Mouse (Mus musculus): Measurements from ENCODE around the gene Tnrc6a.
A peak's percentile ranks its signal among the peaks of the same experiment; 100 is the strongest.

Gene Tnrc6a

GRCm38 (mm10) chr7:123126056-123126455 lies 2.4 kb downstream of the Tnrc6a start:
- no peak for DNase-seq

DNA sequence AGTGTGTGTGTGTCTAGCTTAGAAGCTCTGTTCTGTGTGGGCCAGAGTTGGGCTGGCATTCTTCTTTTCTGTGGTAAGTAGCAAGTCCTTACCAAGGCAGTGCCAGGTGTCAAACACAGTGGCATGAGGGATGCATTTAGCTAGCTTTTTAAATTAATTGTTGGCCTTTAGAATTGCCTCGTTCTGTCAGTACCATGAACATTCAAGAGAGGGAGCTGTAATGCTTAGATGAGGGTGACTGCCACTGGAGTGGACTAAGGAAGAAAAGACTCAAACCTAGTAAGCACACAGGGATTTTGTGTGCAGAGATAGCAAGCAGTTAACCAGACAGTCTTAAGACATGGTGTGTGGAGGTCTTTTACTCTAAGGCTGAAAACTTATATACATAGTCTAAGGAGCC lies 3.6 kb downstream of the Tnrc6a start:
- no peak for DNase-seq

DNA sequence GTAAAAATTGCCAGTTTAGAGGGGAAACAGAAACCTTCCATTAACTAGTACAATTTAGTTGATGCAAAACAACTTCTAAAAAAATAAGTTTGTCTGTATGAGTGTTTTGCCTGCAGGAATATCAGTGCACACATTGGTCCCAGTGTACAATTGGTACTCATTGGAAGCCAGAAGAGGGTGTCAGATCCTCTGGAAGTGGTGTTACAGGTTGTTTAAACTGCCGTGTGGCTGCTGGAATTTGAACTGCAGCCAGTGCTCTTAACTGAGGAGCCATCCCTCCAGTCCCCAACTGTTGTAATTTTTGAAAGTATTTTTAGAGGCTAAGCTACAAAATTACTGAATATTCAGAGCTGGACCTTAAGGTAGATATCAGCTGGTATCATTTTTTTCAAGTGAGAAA lies 4.3 kb downstream of the Tnrc6a start:
- no peak for DNase-seq

DNA sequence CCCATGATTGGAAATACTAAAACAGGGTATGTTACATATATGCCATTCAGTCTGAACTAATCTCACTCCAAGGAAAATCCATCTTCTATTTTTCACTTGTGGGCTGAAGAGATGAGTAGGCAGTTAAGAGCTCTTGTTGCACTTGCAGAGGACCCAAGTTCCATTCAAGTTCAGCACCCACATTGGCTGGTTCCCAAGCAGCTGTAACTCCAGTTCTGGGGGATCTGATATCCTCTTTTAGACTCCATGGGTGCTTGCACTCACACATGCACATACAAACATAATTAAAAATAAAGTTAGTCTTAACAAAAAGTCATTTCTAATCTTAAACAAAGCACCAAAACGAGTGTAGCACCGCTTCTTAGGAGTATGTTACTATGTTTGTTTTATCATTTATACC lies 5.4 kb downstream of the Tnrc6a start:
- DNase-seq, result no peak

DNA sequence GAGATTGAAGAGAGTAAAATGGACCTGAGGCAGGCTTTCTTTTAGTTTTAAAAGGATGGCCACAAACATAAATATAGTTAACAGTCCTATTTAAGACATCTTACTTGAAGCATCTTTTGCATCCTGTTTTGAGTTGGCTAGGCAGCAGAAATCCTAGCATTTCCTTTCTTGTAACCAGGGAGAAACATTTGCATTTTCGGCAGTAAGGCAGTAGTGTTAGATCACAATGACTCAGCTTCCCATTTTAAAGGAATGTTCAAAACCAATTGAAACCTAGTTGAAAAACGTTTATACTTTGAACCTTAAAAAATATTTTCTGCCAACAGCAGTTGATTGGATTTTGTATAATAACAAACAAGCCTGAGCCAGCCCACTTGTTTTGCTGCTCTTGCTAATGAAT lies 6.5 kb downstream of the Tnrc6a start:
- DNase-seq, result no peak

DNA sequence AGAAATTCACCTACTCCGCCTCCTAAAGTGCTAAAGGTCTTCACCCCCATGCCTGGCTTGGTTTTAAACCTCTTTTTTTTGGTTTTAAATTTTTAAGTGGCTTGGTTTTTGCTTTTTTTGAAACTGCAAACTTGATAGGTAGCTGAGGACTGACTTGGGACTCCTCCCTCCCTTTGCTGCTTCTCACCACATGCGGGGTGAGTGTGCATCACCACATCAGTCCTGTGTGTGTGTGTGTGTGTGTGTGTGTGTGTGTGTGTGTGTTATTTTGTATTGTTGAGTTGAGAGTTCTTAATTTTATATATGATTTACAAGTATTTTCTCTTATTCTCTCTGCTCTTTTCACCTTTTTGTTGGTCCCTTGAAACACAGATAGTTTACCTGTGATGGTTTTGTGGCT lies 8.7 kb downstream of the Tnrc6a start:
- DNase-seq, result no peak

DNA sequence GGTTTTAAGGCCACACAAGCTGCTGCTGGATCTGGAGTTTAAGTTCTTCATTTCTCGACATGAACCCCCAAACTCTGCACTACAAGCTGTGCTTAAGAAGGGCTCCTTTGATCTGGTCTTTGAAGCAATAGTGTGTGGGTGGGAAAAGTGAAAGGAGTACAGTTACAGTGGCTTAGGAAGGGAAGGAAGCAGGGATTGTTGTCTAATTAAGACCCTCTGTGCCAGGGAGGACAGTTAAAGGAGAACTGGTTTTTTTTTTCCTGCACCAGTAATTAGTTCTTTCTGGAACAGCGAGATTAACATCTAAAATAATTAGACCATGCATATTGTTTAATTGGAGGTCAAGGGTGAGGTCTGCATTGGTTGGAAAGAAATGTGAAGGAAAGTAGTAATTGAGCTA lies 11.2 kb downstream of the Tnrc6a start:
- DNase-seq, result no peak

DNA sequence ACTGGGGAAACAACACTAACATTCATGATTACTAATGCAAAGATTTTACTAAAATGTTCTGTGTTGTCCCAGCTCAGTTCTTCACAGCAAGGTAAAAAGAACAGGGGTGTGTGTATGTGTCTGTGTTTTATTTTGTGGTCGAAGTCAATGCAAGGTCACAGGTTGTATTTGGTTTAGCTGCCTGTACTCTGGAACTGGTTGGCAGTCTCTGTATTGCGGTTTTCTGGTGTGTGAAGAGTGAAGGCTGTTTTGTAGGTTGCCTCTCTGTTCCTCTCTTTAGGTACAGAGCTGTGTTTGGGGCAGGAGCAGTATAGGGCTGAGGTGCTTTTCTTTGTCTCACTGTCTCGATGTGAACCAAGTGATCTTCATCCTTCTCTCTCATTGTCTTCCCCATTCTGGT lies 12.0 kb downstream of the Tnrc6a start:
- no peak for DNase-seq

GRCm38 (mm10) chr7:123138001-123138400 lies 14.3 kb downstream of the Tnrc6a start:
- no peak for DNase-seq

DNA sequence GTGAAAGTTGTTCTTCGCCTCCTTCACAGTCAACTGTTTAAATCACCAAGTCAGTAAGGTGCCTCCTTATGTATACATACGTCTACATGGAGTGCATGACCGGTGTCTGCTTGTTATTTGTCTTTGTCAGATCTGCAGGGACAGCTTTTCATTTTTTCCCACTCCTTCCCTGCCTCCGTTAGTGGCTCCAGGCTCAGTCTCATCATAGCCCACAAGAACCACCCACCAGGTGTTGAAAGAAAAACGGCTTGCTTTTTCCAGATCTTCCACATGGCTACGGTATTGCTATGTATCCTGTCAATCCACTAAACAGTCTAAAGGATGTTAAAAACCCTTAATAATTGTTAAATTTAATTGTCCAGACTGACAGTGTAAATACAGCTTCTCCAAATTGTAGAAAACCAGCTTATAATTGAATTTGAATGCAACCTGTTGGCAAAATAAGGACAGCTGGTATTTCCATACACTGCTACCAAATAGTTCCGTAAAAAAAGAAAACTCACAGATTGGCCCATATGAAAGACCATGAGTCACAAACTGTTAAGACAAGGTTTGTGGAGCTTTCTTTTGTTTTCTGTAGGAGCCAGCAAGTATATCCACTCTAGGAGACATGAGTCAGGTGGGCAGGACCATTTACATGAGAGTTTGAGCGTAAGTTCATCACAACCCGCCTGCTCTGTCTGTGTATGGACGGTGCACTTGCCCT lies 22.6 kb downstream of the Tnrc6a start:
- DNase-seq, result no peak

DNA sequence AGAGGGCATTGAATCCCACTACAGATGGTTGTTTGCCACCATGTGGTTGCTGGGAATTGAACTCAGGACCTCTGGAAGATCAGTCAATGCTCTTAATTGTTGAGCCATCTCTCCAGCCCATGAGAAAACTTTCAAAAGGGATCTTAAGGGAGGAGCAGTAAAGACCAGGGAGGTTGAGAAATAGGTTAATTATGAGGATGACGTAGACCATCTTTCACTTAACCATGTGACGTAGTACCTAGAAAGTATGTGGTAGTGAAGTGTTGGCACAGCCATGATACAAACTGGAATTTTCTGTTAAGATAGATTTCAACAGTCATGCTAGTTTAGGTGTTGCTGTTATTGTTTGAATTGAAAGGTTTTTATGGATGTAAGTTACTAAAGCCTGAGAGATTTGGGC lies 24.1 kb downstream of the Tnrc6a start:
- no peak for DNase-seq

- no peak for DNase-seq
Observed at GRCm38 (mm10) chr7:123148935-123149334, 25.2 kb downstream of the Tnrc6a start.

DNA sequence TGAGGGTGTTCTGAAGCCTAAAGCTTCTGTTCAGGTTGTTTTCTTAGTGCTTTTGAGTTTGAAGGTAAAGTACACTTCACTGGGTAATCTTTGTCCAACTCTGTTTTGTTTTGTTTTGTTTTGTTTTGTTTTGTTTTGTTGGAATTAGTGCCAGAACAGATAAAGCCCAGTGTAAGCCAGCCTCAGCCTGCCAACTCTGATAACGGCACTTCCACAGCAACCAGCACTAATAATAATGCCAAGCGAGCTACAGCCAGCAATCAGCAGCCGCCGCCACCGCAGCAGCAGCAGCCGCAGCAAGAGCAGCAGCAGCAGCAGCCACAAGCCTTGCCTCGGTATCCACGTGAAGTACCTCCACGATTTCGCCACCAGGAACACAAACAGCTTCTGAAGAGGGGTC lies 38.7 kb downstream of the Tnrc6a start:
- no peak for DNase-seq

DNA sequence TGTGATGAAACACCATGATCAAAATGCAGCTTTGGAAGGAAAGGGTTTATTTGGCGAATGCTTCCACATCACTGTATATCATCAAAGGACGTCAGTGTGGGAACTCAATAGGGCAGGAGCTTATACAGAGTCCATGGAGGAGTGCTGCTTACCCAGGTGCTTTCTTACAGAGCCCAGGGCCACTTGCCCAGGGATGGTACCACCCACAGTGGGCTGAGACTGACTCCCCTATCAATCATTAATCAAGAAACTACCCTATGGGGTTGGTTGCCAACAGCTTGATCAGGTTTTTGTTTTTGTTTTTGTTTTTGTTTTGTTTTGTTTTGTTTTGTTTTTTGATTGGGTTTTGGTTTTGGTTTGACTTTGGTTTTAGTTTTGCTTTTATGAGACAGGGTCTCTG lies 43.8 kb downstream of the Tnrc6a start:
- no peak for DNase-seq

DNA sequence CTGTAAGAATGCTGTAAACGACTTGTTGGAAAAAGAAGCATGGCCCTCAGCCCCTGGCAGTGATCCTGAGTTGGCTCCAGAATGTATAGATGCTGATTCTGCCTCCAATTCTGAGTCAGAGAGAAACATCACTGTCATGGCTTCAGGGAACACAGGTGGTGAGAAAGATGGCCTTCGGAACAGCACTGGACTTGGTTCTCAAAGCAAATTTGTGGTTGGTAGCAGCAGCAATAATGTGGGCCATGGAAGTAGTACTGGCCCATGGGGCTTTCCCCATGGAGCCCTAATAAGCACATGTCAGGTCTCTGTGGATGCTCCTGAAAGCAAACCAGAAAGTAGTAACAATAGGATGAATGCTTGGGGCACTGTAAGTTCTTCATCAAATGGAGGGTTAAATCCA lies 45.9 kb downstream of the Tnrc6a start:
- DNase-seq, result no peak

DNA sequence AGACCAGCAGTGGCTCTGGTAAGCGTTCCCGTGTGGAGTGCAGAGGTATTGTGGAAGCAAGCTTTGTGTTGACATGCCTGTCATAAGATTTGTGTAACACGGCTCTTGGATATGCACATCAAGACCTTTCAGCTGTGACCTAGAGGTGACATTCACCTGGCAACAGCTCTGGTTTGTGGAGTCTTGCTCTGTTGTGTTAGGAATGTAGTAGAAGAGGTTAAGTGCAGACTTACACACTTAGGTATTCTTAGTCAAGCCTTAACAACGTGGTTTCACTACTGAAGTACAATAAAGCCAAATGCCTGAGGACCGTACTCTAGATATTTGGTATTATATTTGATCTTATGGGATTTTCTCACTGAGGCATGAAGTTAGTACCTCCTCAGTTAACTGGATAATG lies 48.4 kb downstream of the Tnrc6a start:
- DNase-seq, result no peak

- no peak for DNase-seq
Observed at GRCm38 (mm10) chr7:123177215-123177614, 53.5 kb downstream of the Tnrc6a start.

DNA sequence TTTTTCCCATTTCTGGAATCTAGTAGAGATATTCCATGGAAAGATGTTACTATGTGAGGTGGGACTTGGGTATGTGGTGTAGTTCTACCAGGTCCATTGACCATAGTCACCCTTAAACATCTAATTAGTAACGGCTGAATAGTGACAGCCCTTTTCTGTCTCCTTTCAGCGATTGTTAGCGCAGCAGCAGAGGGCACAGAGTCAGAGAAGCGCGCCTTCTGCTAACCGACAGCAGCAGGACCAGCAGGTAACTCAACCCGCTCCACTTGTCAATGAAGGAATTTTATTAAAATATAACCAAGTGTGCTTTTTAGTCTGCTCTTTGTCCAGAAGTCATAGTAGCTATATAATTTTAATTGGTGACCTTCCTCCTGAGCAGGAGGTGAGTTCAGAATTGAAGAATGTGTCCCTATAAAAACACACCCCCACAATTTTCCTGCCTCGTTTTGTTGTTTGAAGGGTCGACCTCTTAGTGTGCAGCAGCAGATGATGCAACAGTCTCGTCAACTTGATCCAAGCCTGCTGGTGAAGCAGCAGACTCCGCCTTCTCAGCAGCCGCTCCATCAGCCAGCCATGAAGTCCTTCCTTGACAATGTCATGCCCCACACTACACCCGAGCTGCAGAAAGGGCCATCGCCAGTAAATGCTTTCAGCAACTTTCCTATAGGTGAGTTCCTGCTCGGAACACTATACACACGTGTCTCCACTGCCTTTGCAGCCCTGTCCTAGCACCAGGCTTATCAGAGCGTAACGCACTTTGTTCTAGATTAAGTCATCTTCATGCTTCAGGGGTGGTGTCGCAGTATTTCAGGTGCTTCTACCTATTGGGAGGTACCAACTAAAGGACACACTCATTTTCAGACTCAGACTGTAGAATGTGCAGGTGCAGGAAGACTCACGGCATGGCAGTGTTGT lies 58.4 kb downstream of the Tnrc6a start:
- peak; percentile 59 for DNase-seq

DNA sequence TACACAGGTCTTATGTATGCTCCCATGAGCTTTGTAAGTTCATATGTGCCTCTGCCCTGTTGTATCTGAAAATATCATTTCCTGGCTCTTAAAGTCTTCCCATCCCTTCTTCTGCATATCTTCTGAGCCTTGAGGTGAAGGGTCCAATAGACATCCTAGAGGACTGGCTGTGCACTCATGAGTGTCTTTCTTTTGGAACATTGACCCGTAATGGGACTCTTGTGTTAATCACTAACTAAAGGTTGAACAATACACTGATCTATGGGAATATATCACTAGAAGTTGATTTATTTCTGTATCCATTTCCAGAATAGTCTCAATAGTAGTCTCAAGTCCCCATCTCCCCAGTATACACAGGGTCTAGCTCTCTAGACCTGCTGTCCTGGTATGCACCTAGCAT lies 61.2 kb downstream of the Tnrc6a start:
- peak; percentile 48 for DNase-seq

DNA sequence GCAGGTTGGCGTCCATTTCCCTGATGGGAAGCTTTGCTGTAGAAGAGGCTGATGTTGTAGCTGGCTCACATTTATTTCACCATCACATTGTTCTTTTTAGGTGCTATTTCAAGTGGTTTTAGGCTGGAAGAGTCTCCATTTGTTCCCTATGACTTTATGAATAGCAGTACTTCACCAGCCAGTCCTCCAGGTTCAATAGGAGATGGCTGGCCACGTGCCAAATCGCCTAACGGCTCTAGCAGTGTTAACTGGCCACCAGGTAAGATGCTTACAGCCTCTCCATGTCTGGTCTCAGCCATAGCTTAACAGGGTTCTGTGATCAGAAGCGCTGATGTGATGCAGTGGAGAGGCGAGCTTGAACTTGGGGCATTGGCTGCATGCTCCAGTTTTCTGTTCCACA lies 62.8 kb downstream of the Tnrc6a start:
- no peak for DNase-seq

DNA sequence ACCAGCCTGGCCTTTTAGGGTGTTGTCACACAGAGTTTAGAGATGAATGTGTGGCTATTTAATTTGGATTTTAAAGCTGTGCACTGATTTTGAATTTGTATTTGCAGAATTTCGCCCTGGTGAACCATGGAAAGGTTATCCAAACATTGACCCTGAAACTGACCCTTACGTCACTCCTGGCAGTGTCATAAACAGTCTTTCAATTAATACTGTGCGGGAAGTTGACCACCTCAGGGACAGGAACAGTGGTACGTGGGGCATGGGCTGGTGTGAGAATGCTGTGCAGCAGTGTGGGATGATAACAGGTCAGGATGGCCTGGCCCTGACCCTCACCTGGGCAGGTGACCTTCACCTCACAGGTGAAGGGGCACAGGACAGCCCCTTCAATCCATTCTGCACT lies 63.6 kb downstream of the Tnrc6a start:
- no peak for DNase-seq

- DNase-seq, result no peak
Observed at GRCm38 (mm10) chr7:123188462-123188861, 64.8 kb downstream of the Tnrc6a start.

DNA sequence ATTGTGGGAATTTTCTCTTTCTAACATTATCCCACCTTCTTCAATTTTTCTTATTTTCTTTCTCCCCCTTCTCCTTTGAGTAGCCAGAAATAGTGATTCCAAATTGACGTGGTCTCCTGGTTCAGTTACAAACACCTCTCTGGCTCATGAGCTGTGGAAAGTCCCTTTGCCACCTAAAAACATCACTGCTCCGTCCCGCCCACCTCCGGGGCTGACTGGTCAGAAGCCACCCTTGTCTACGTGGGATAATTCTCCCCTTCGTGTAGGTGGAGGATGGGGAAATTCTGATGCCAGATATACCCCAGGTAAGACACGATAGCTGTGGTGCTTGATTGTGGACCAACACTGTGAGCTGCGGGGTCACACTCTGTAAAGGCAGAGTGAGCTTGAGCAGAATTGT lies 66.1 kb downstream of the Tnrc6a start:
- no peak for DNase-seq

- DNase-seq, result no peak
Observed at GRCm38 (mm10) chr7:123191731-123192130, 68.0 kb downstream of the Tnrc6a start.

Measured in kidney, postnatal 14 days (tissue).